Mouse (Mus musculus): ENCODE results near the gene Mmp11.

Gene Mmp11

GRCm38 (mm10) chr10:75937851-75938643 lies 1.8 kb upstream of the Mmp11 start:
- DNase-seq, result peak in 1 of 2 experiments; percentile 27

- DNase-seq, result peak in 1 of 2 experiments; percentile 27
These were observed 792 bp upstream of the Mmp11 start for GRCm38 (mm10) chr10:75936909-75937667.

GRCm38 (mm10) chr10:75934991-75935390 lies 1.3 kb downstream of the Mmp11 start:
- no peak for DNase-seq

- DNase-seq, result no peak
These were observed 3.4 kb downstream of the Mmp11 start, which contains the start of gene Chchd10 for GRCm38 (mm10) chr10:75932891-75933290. Chchd10 (plus strand) TSS chr10:75933130.

- peak; percentile 45 to 66 for DNase-seq
These were observed 4.1 kb downstream of the Mmp11 start for GRCm38 (mm10) chr10:75932081-75932678.

GRCm38 (mm10) chr10:75931311-75931710 lies 5.0 kb downstream of the Mmp11 start:
- DNase-seq, result no peak

- DNase-seq, result no peak
These were observed 6.0 kb downstream of the Mmp11 start for GRCm38 (mm10) chr10:75930304-75930703.

GRCm38 (mm10) chr10:75926396-75926795 lies 9.9 kb downstream of the Mmp11 start:
- no peak for DNase-seq

GRCm38 (mm10) chr10:75924324-75924723 lies 12.0 kb downstream of the Mmp11 start:
- DNase-seq, result no peak

- DNase-seq, result no peak
These were observed 14.4 kb downstream of the Mmp11 start for GRCm38 (mm10) chr10:75921726-75922560.

GRCm38 (mm10) chr10:75921026-75921725 lies 15.1 kb downstream of the Mmp11 start, which contains the start of gene Smarcb1:
Smarcb1 (minus strand) TSS chr10:75921617.
- DNase-seq, result peak; percentile 87 to 94

- DNase-seq, result no peak
These were observed 17.3 kb downstream of the Mmp11 start for GRCm38 (mm10) chr10:75919026-75919425.

GRCm38 (mm10) chr10:75916840-75917239 lies 19.5 kb downstream of the Mmp11 start:
- DNase-seq, result no peak

GRCm38 (mm10) chr10:75915557-75915956 lies 20.7 kb downstream of the Mmp11 start:
- DNase-seq, result no peak

- DNase-seq, result no peak
These were observed 23.2 kb downstream of the Mmp11 start for GRCm38 (mm10) chr10:75913013-75913589.

GRCm38 (mm10) chr10:75910698-75911097 lies 25.6 kb downstream of the Mmp11 start:
- no peak for DNase-seq

- DNase-seq, result no peak
These were observed 29.4 kb downstream of the Mmp11 start for GRCm38 (mm10) chr10:75906882-75907281.

GRCm38 (mm10) chr10:75904391-75904790 lies 31.9 kb downstream of the Mmp11 start:
- DNase-seq, result no peak

GRCm38 (mm10) chr10:75898846-75899245 lies 37.5 kb downstream of the Mmp11 start:
- DNase-seq, result no peak

- no peak for DNase-seq
These were observed 38.2 kb downstream of the Mmp11 start for GRCm38 (mm10) chr10:75898039-75898564.

GRCm38 (mm10) chr10:75897373-75897772 lies 38.9 kb downstream of the Mmp11 start:
- DNase-seq, result peak; percentile 30 to 66
